Mouse (Mus musculus) embryo, embryonic 10 days (tissue): ENCODE data around the gene 4930503E14Rik.
"Not testable (repeated sequence)": the region's sequence is repeated elsewhere in the genome, so short reads cannot be mapped to it uniquely, and the experiment has no call there.

Source experiments
- DNase-seq: peaks from one replicate; pipeline ENCODE4 v3.0.0-alpha.2; 2015; ENCODE audit warnings: low spot score

4930503E14Rik gene

GRCm38 (mm10) chr14:44213154-44213553, at the start of gene 4930503E14Rik:
4930503E14Rik (minus strand) TSS chr14:44213254.
- not testable (repeated sequence) for DNase-seq

GRCm38 (mm10) chr14:44248039-44248438, 35.0 kb upstream of the 4930503E14Rik start:
- no peak for DNase-seq

GRCm38 (mm10) chr14:44197361-44197760, 15.7 kb downstream of the 4930503E14Rik start, which contains the start of gene Gm8212:
Gm8212 (plus strand) TSS chr14:44197661.
- not testable (repeated sequence) for DNase-seq

- DNase-seq: not testable (repeated sequence)
Measured at GRCm38 (mm10) chr14:44123551-44123950, 89.5 kb downstream of the 4930503E14Rik start, which contains the start of gene Gm3327. Gm3327 (plus strand) TSS chr14:44123851.
